Mouse (Mus musculus) layer of hippocampus, postnatal 25 days (tissue): ENCODE data around the gene Nubpl. TPM values are rescaled to one million over a fixed set of nuclear protein-coding genes. Genes with fewer than 3 reads are reported as not detected.
"Not testable (repeated sequence)": the region's sequence is repeated elsewhere in the genome, so short reads cannot be mapped to it uniquely, and the experiment has no call there.

Experiments
- DNase-seq, 2 experiments: peaks; one replicate each; pipeline ENCODE4 v3.0.0; 2022; ENCODE audit warnings: mixed read lengths in 2 of 2, low spot score in 1 of 2; ENCODE audit errors: extremely low spot score in 1 of 2
- total RNA-seq, 2 experiments: library from RNA; stranded (reverse); gene quantifications; 2 replicates each; pipeline ENCODE4 v1.2.3; 2021

Gene Nubpl
- total RNA-seq, 2 experiments from 2014 or later: 4.1 to 4.3 TPM

- DNase-seq: not testable (repeated sequence)
These were observed 134.4 kb downstream of the Nubpl start for GRCm38 (mm10) chr12:52231929-52232328.

GRCm38 (mm10) chr12:52242712-52243111, 145.2 kb downstream of the Nubpl start:
- DNase-seq: no peak

- no peak for DNase-seq
These were observed 149.9 kb downstream of the Nubpl start for GRCm38 (mm10) chr12:52247438-52247837.

- DNase-seq: no peak
These were observed 151.0 kb downstream of the Nubpl start for GRCm38 (mm10) chr12:52248531-52248930.

- DNase-seq: no peak
These were observed 156.6 kb downstream of the Nubpl start for GRCm38 (mm10) chr12:52254089-52254488.

GRCm38 (mm10) chr12:52268131-52268530, 170.6 kb downstream of the Nubpl start:
- no peak for DNase-seq

- DNase-seq: no peak
These were observed 175.3 kb downstream of the Nubpl start for GRCm38 (mm10) chr12:52272828-52273227.

- DNase-seq: no peak
These were observed 178.8 kb downstream of the Nubpl start for GRCm38 (mm10) chr12:52276320-52276719.

- no peak for DNase-seq
These were observed 183.7 kb downstream of the Nubpl start for GRCm38 (mm10) chr12:52281232-52281631.

- DNase-seq: no peak
These were observed 186.9 kb downstream of the Nubpl start for GRCm38 (mm10) chr12:52284471-52284870.

- no peak for DNase-seq
These were observed 189.3 kb downstream of the Nubpl start for GRCm38 (mm10) chr12:52286802-52287201.

- no peak for DNase-seq
These were observed 191.0 kb downstream of the Nubpl start for GRCm38 (mm10) chr12:52288537-52288936.

GRCm38 (mm10) chr12:52288941-52289567, 191.5 kb downstream of the Nubpl start:
- no peak for DNase-seq

- no peak for DNase-seq
These were observed 192.1 kb downstream of the Nubpl start for GRCm38 (mm10) chr12:52289594-52289993.

GRCm38 (mm10) chr12:52293931-52294330, 196.4 kb downstream of the Nubpl start:
- DNase-seq: no peak

- DNase-seq: no peak
These were observed 200.5 kb downstream of the Nubpl start for GRCm38 (mm10) chr12:52297988-52298387.

- DNase-seq: no peak
These were observed 201.1 kb downstream of the Nubpl start for GRCm38 (mm10) chr12:52298683-52299082.

GRCm38 (mm10) chr12:52302961-52303360, 205.4 kb downstream of the Nubpl start:
- DNase-seq: no peak

- DNase-seq: no peak
These were observed 208.8 kb downstream of the Nubpl start for GRCm38 (mm10) chr12:52306348-52306747.

GRCm38 (mm10) chr12:52307331-52307982, 209.9 kb downstream of the Nubpl start:
- DNase-seq: no peak

GRCm38 (mm10) chr12:52308628-52309027, 211.1 kb downstream of the Nubpl start:
- DNase-seq: no peak

GRCm38 (mm10) chr12:52314818-52315217, 217.3 kb downstream of the Nubpl start:
- no peak for DNase-seq
